Mouse (Mus musculus) neural tube, embryonic 15.5 days (tissue): ENCODE results near the gene Amh. TPM values are rescaled to one million over a fixed set of nuclear protein-coding genes. Genes with fewer than 3 reads are reported as not detected.
"Not testable (repeated sequence)": the region's sequence is repeated elsewhere in the genome, so short reads cannot be mapped to it uniquely, and the experiment has no call there.

Experiments
- ATAC-seq: fragments of 200-750 bp; cut with Nextera tagmentation; 2 replicates; pipeline ENCODE4 v1.8.0; 2017; ENCODE audit warnings: mild to moderate bottlenecking, moderate TSS enrichment, moderate library complexity; ENCODE audit not compliant: low FRiP score
- H3K27ac ChIP-seq: fragments of 300-500 bp; sonication (generic); replicated peaks from 2 replicates; pipeline ENCODE4 v1.5.1; 2015; ENCODE audit warnings: mild to moderate bottlenecking, inconsistent platforms
- H3K27me3 ChIP-seq: fragments of 300-500 bp; sonication (generic); replicated peaks from 2 replicates; pipeline ENCODE4 v1.6.1; 2015; ENCODE audit warnings: inconsistent platforms
- H3K36me3 ChIP-seq: fragments of 300-500 bp; sonication (generic); 2 replicates; pipeline ENCODE4 v1.6.1; 2015; ENCODE audit warnings: inconsistent platforms
- H3K4me1 ChIP-seq: fragments of 300-500 bp; sonication (generic); 2 replicates; pipeline ENCODE4 v1.6.1; 2015; ENCODE audit warnings: inconsistent platforms
- H3K4me2 ChIP-seq: fragments of 300-500 bp; sonication (generic); 2 replicates; pipeline ENCODE4 v1.6.1; 2015; ENCODE audit warnings: inconsistent platforms, mild to moderate bottlenecking, moderate library complexity
- H3K4me3 ChIP-seq: fragments of 300-500 bp; sonication (generic); replicated peaks from 2 replicates; pipeline ENCODE4 v1.5.1; 2015; ENCODE audit warnings: mild to moderate bottlenecking, inconsistent platforms
- H3K9ac ChIP-seq: fragments of 300-500 bp; sonication (generic); replicated peaks from 2 replicates; pipeline ENCODE4 v1.6.1; 2015; ENCODE audit warnings: mild to moderate bottlenecking, inconsistent platforms
- H3K9me3 ChIP-seq: fragments of 300-500 bp; sonication (generic); replicated peaks from 2 replicates; pipeline ENCODE4 v1.6.1; 2016; ENCODE audit warnings: inconsistent platforms
- WGBS: fragments of 180-500 bp; shearing (Covaris S2); methylation state at CpG from one replicate; pipeline ENCODE4 v1.1.7; 2015; ENCODE audit warnings: mixed read lengths; 5-methylcytosine and 5-hydroxymethylcytosine counted together
- polyA plus RNA-seq: library from polyadenylated mRNA; unstranded; fragments of >200 nt; fragmentation: Nextera tagmentation; extraction: Ambion mirVana; gene quantifications from 2 replicates; pipeline ENCODE4 v1.2.1, GENCODE M21; 2015

Amh gene
- polyA plus RNA-seq, 1 experiment from 2014 or later: not detected

GRCm38 (mm10) chr10:80823316-80823715, 18.3 kb downstream of the Amh start:
- Histone ChIP-seq H3K36me3 (no peaks in the 10 kb centered on the region), H3K27ac (no peak overlapping the region), H3K9ac (no peak overlapping the region), H3K27me3 (no peaks in the 10 kb centered on the region), H3K9me3 (no peaks in the 10 kb centered on the region), H3K4me2 (no peak overlapping the region), H3K4me3 (no peak overlapping the region), H3K4me1 (peaks cover 12% of the 10 kb centered on the region)
- WGBS: 97% methylated on average over 1 of the region's 1 CpGs
- ATAC-seq: no peak

GRCm38 (mm10) chr10:80823847-80824643, 19.0 kb downstream of the Amh start:
- no peak for ATAC-seq
- WGBS: 64% methylated on average over 8 of the region's 8 CpGs
- Histone ChIP-seq H3K9ac (no peak overlapping the region), H3K9me3 (no peaks in the 10 kb centered on the region), H3K4me3 (no peak overlapping the region), H3K4me2 (no peak overlapping the region), H3K27me3 (no peaks in the 10 kb centered on the region), H3K4me1 (peaks cover 16% of the 10 kb centered on the region), H3K27ac (no peak overlapping the region), H3K36me3 (peaks cover under 1% of the 10 kb centered on the region)

- Histone ChIP-seq H3K4me1 (peaks cover 24% of the 10 kb centered on the region), H3K4me2 (no peak overlapping the region), H3K36me3 (peaks cover 8% of the 10 kb centered on the region), H3K9me3 (no peaks in the 10 kb centered on the region), H3K9ac (no peak overlapping the region), H3K27me3 (no peaks in the 10 kb centered on the region), H3K27ac (no peak overlapping the region), H3K4me3 (no peak overlapping the region)
- no peak for ATAC-seq
- 86% methylated on average over 2 of the region's 2 CpGs for WGBS
Measured at GRCm38 (mm10) chr10:80824827-80825226, 19.8 kb downstream of the Amh start.

- under 1% methylated on average over 77 of the region's 82 CpGs for WGBS
Measured at GRCm38 (mm10) chr10:80826151-80827062, 21.4 kb downstream of the Amh start, which contains the start of gene Oaz1. Gene Oaz1 (plus strand): TSS chr10:80826656.

GRCm38 (mm10) chr10:80827063-80827869, 22.2 kb downstream of the Amh start:
- 7% methylated on average over 29 of the region's 29 CpGs for WGBS
- Histone ChIP-seq H3K4me2 (peak overlapping the region; percentile 88), H3K4me1 (peaks cover 39% of the 10 kb centered on the region), H3K9ac (peak overlapping the region; percentile 91), H3K9me3 (no peaks in the 10 kb centered on the region), H3K27me3 (no peaks in the 10 kb centered on the region), H3K4me3 (peak overlapping the region; percentile 70), H3K27ac (peak overlapping the region; percentile 95), H3K36me3 (peaks cover 22% of the 10 kb centered on the region)
- ATAC-seq: no peak

More at GRCm38 (mm10) chr10:80826151-80827062, 21.4 kb downstream of the Amh start, which contains the start of gene Oaz1:
- no peaks in the 10 kb centered on the region for H3K27me3 ChIP-seq
- H3K9me3 ChIP-seq: no peaks in the 10 kb centered on the region
- H3K4me2 ChIP-seq: peak within 1 kb of the TSS; percentile 88
- H3K4me1 ChIP-seq: peaks cover 37% of the 10 kb centered on the region
- ATAC-seq: peak; percentile 98
- H3K9ac ChIP-seq: peak within 1 kb of the TSS; percentile 91
- H3K4me3 ChIP-seq: peak within 1 kb of the TSS; percentile 70
- H3K36me3 ChIP-seq: peaks cover 17% of the 10 kb centered on the region
- H3K27ac ChIP-seq: peak within 1 kb of the TSS; percentile 95

- ATAC-seq: no peak
- Histone ChIP-seq H3K9ac (peak overlapping the region; percentile 91), H3K27me3 (no peaks in the 10 kb centered on the region), H3K36me3 (peaks cover 22% of the 10 kb centered on the region), H3K4me2 (peak overlapping the region; percentile 88), H3K27ac (no peak overlapping the region), H3K4me3 (peak overlapping the region; percentile 70), H3K4me1 (peaks cover 39% of the 10 kb centered on the region), H3K9me3 (no peaks in the 10 kb centered on the region)
- 81% methylated on average over 10 of the region's 10 CpGs for WGBS
Measured at GRCm38 (mm10) chr10:80827870-80828420, 22.9 kb downstream of the Amh start.

- H3K27ac ChIP-seq, ATAC-seq, H3K9me3 ChIP-seq, H3K9ac ChIP-seq, H3K27me3 ChIP-seq: not testable (repeated sequence)
- H3K4me2 ChIP-seq: peak overlapping the region; percentile 88
- peaks cover 39% of the 10 kb centered on the region for H3K4me1 ChIP-seq
- H3K36me3 ChIP-seq: peaks cover 26% of the 10 kb centered on the region
- peak overlapping the region; percentile 70 for H3K4me3 ChIP-seq
- 86% methylated on average over 9 of the region's 9 CpGs for WGBS
Measured at GRCm38 (mm10) chr10:80828587-80828986, 23.5 kb downstream of the Amh start.

- Histone ChIP-seq H3K4me2 (no peak overlapping the region), H3K9me3 (no peaks in the 10 kb centered on the region), H3K9ac (no peak overlapping the region), H3K36me3 (peaks cover 35% of the 10 kb centered on the region), H3K27ac (no peak overlapping the region), H3K4me3 (no peak overlapping the region), H3K4me1 (peaks cover 39% of the 10 kb centered on the region), H3K27me3 (peaks cover 16% of the 10 kb centered on the region)
- ATAC-seq: no peak
- whole genome bisulfite sequencing: 75% methylated on average over 1 of the region's 1 CpGs
Measured at GRCm38 (mm10) chr10:80829359-80830278, 24.6 kb downstream of the Amh start.

GRCm38 (mm10) chr10:80831136-80831535, 26.1 kb downstream of the Amh start:
- Histone ChIP-seq H3K4me2 (no peak overlapping the region), H3K9me3 (no peaks in the 10 kb centered on the region), H3K4me1 (peaks cover 39% of the 10 kb centered on the region), H3K27me3 (peaks cover 30% of the 10 kb centered on the region), H3K27ac (no peak overlapping the region), H3K36me3 (peaks cover 40% of the 10 kb centered on the region), H3K4me3 (no peak overlapping the region), H3K9ac (no peak overlapping the region)
- no peak for ATAC-seq
- 4% methylated on average over 9 of the region's 9 CpGs for WGBS

GRCm38 (mm10) chr10:80832818-80833217, 27.8 kb downstream of the Amh start:
- 61% methylated on average over 7 of the region's 7 CpGs for WGBS
- no peak overlapping the region for H3K4me3 ChIP-seq

More at GRCm38 (mm10) chr10:80832818-80833217, 27.8 kb downstream of the Amh start:
- ATAC-seq: no peak
- H3K9ac ChIP-seq: no peak overlapping the region
- peaks cover 34% of the 10 kb centered on the region for H3K4me1 ChIP-seq
- H3K36me3 ChIP-seq: peaks cover 40% of the 10 kb centered on the region
- H3K4me2 ChIP-seq: no peak overlapping the region
- H3K27me3 ChIP-seq: peaks cover 44% of the 10 kb centered on the region
- no peaks in the 10 kb centered on the region for H3K9me3 ChIP-seq
- no peak overlapping the region for H3K27ac ChIP-seq
